Mouse (Mus musculus): ENCODE measurements around the gene Hspe1.

- TF ChIP-seq POLR2A (IDR thresholded peaks at IDR 0.05; ENCODE audit: borderline replicate concordance, extremely low read depth, insufficient read depth, insufficient read length, poor library complexity, severe bottlenecking) (no peak), CTCF (IDR thresholded peaks at IDR 0.05; ENCODE audit: borderline replicate concordance, extremely low read depth, insufficient read depth, insufficient read length) (no peak)
Measured at GRCm38 (mm10) chr1:55082106-55082505, 5.8 kb upstream of the Hspe1 start.

Measured in brain, embryonic 14.5 days (tissue).